Mouse (Mus musculus) stomach, embryonic 15.5 days (tissue): ENCODE results near the gene 1700025G04Rik. TPM values are rescaled to one million over a fixed set of nuclear protein-coding genes. Genes with fewer than 3 reads are reported as not detected.

Source experiments
- ATAC-seq: fragments of 200-750 bp; cut with Nextera tagmentation; 2 replicates; pipeline ENCODE4 v1.8.0; 2017; ENCODE audit warnings: low read depth, moderate number of reproducible peaks, moderate TSS enrichment; ENCODE audit not compliant: insufficient read depth, low FRiP score
- H3K27ac ChIP-seq: fragments of 300-500 bp; sonication (generic); 2 replicates; pipeline ENCODE4 v1.5.1; 2015; ENCODE audit warnings: mild to moderate bottlenecking, inconsistent platforms
- H3K27me3 ChIP-seq: fragments of 300-500 bp; sonication (generic); replicated peaks from 2 replicates; pipeline ENCODE4 v1.6.1; 2015; ENCODE audit warnings: inconsistent platforms
- H3K36me3 ChIP-seq: fragments of 300-500 bp; sonication (generic); 2 replicates; pipeline ENCODE4 v1.6.1; 2015; ENCODE audit warnings: inconsistent platforms
- H3K4me1 ChIP-seq: fragments of 300-500 bp; sonication (generic); 2 replicates; pipeline ENCODE4 v1.6.1; 2015; ENCODE audit warnings: inconsistent platforms
- H3K4me2 ChIP-seq: fragments of 300-500 bp; sonication (generic); 2 replicates; pipeline ENCODE4 v1.6.1; 2015; ENCODE audit warnings: mild to moderate bottlenecking, inconsistent platforms
- H3K4me3 ChIP-seq: fragments of 300-500 bp; sonication (generic); replicated peaks from 2 replicates; pipeline ENCODE4 v1.5.1; 2015; ENCODE audit warnings: inconsistent platforms
- H3K9ac ChIP-seq: fragments of 300-500 bp; sonication (generic); 2 replicates; pipeline ENCODE4 v1.6.1; 2015; ENCODE audit warnings: inconsistent platforms
- H3K9me3 ChIP-seq: fragments of 300-500 bp; sonication (generic); 2 replicates; pipeline ENCODE4 v1.6.1; 2016; ENCODE audit warnings: inconsistent platforms
- WGBS: fragments of 180-500 bp; shearing (Covaris S2); methylation state at CpG from one replicate; pipeline ENCODE4 v1.1.7; 2015; 5-methylcytosine and 5-hydroxymethylcytosine counted together
- polyA plus RNA-seq: library from polyadenylated mRNA; unstranded; fragments of >200 nt; fragmentation: Nextera tagmentation; extraction: Ambion mirVana; gene quantifications from 2 replicates; pipeline ENCODE4 v1.2.1, GENCODE M21; 2015

1700025G04Rik gene
- polyA plus RNA-seq, 1 experiment from 2014 or later, result 35.2 TPM

DNA sequence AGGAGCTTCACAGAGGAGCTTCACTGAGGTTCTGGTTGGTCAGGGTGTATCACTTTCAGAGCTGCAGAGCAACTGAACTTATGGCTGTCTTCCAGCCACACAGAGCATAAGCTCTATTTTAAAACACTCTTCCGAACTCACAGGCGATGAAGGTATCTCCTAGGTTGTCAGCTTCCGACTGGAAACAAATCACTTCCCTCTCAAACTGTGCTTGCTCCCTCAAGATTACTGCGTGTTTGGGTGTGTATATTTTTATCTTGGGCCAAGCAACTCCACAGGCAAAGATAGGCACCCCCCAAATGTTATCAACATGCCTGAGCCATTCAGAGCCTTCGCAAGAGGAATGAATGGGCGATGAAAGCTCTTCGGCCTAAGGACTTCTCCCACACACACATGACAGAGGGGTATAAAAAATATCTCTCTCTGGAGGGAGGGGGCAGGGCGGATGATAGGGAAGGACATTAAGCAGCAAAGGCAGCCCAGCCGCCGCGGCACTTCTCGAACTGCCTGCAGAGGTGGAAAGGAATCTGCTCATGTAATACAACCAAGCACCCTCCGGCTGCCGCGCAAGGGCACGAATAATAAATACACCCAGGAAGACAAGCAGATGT, 1.0 kb downstream of the 1700025G04Rik start:
- H3K36me3 ChIP-seq, result no peaks in the 10 kb centered on the region
- peak overlapping the region; percentile 88 for H3K4me3 ChIP-seq
- H3K4me2 ChIP-seq, result peak overlapping the region; percentile 93
- peaks cover 49% of the 10 kb centered on the region for H3K4me1 ChIP-seq
- H3K27ac ChIP-seq, result peak overlapping the region; percentile 93
- no peaks in the 10 kb centered on the region for H3K9me3 ChIP-seq
- H3K27me3 ChIP-seq, result no peaks in the 10 kb centered on the region
- peak overlapping the region; percentile 94; the same call in 1 of the 2 replicates for H3K9ac ChIP-seq
- no peak for ATAC-seq
- WGBS, result 1% methylated on average over 16 of the region's 16 CpGs

- no peak overlapping the region for H3K9ac ChIP-seq
- H3K36me3 ChIP-seq, result no peaks in the 10 kb centered on the region
- no peaks in the 10 kb centered on the region for H3K27me3 ChIP-seq
- 67% methylated on average over 5 of the region's 5 CpGs for WGBS
- peak overlapping the region; percentile 93; the same call in 1 of the 2 replicates for H3K4me2 ChIP-seq
- H3K4me1 ChIP-seq, result peaks cover 49% of the 10 kb centered on the region
- H3K9me3 ChIP-seq, result no peaks in the 10 kb centered on the region
- H3K4me3 ChIP-seq, result no peak overlapping the region
- no peak for ATAC-seq
- H3K27ac ChIP-seq, result no peak overlapping the region
Observed at GRCm38 (mm10) chr1:152088030-152088429, 1.9 kb downstream of the 1700025G04Rik start.

- ATAC-seq, result no peak
- 56% methylated on average over 3 of the region's 3 CpGs for WGBS
- H3K36me3 ChIP-seq, result no peaks in the 10 kb centered on the region
Observed at GRCm38 (mm10) chr1:152086951-152087350, 3.0 kb downstream of the 1700025G04Rik start.

DNA sequence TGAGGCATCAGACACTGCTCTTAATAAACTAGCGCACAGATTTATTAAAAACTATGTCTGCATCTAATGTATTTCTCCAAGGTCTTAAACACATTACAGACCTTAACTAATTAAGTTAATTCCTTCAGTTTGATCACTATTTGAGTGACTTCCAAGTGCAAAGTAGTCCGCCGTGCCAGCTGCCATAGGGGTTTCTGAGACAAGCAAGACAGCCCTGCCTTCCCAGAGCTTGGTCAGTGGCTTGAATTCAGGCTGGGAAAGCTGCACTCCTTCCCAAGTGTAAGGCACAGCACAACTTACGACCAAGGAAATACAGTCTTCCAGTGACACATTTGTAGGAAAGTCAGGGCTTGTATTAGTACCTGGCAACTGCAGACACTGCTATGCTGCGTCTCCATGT, 4.4 kb downstream of the 1700025G04Rik start:
- no peak overlapping the region for H3K27ac ChIP-seq
- peaks cover 48% of the 10 kb centered on the region for H3K4me1 ChIP-seq
- H3K9ac ChIP-seq, result no peak overlapping the region
- no peaks in the 10 kb centered on the region for H3K27me3 ChIP-seq
- no peak overlapping the region for H3K4me2 ChIP-seq
- no peaks in the 10 kb centered on the region for H3K36me3 ChIP-seq
- no peak for ATAC-seq
- WGBS, result 78% methylated on average over 5 of the region's 5 CpGs
- H3K4me3 ChIP-seq, result no peak overlapping the region
- H3K9me3 ChIP-seq, result no peaks in the 10 kb centered on the region

More at GRCm38 (mm10) chr1:152086951-152087350, 3.0 kb downstream of the 1700025G04Rik start:
- no peak overlapping the region for H3K27ac ChIP-seq
- no peak overlapping the region for H3K4me2 ChIP-seq
- peaks cover 52% of the 10 kb centered on the region for H3K4me1 ChIP-seq
- H3K9me3 ChIP-seq, result no peaks in the 10 kb centered on the region
- no peaks in the 10 kb centered on the region for H3K27me3 ChIP-seq
- no peak overlapping the region for H3K9ac ChIP-seq
- H3K4me3 ChIP-seq, result no peak overlapping the region

GRCm38 (mm10) chr1:152084638-152085345, 5.1 kb downstream of the 1700025G04Rik start:
- H3K9ac ChIP-seq, result no peak overlapping the region
- peak overlapping the region; percentile 23 for H3K4me3 ChIP-seq
- H3K4me1 ChIP-seq, result peaks cover 48% of the 10 kb centered on the region
- 22% methylated on average over 15 of the region's 15 CpGs for WGBS
- no peaks in the 10 kb centered on the region for H3K27me3 ChIP-seq
- ATAC-seq, result peak; percentile 49
- H3K36me3 ChIP-seq, result no peaks in the 10 kb centered on the region
- H3K4me2 ChIP-seq, result peak overlapping the region; percentile 42
- no peaks in the 10 kb centered on the region for H3K9me3 ChIP-seq
- H3K27ac ChIP-seq, result peak overlapping the region; percentile 58; the same call in 1 of the 2 replicates

DNA sequence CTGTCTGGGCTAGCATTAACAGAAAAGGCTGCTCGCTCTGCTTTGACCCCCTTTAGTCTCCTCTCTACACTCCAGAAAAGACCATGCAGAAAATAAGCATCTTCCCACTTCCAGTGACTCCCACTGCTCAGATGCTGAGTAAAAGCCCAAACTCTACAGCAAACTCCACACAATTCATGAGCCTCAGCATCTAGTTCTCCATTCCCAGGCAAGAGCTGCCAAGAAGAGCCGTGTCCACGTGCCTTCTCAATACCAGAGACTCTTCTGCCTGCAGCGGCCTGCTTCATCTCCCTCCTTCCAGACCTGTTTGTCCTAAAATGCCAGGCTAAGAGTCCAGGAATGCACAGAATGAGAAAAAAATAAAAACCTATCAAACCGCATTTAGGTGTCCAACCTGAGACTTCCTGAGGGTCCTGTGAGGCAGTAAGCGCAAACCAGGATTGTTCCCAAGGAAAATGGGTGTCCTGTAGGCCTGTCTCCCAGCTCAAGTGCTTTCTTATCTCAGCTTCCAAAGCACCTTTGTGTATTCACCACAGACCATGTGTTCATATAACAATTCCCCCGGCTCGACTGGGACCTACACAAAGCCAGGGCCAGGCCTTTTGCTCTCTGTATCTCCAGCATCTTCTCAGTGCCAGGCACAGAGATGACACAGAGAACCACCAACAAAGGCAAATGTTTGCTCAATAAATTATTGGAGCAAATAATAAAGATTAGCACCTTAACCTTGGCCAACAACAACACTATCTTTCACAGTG, 7.8 kb downstream of the 1700025G04Rik start:
- H3K4me3 ChIP-seq, result no peak overlapping the region
- H3K4me1 ChIP-seq, result peaks cover 30% of the 10 kb centered on the region
- no peaks in the 10 kb centered on the region for H3K27me3 ChIP-seq
- peak; percentile 52; the same call in 1 of the 2 replicates for ATAC-seq
- H3K36me3 ChIP-seq, result no peaks in the 10 kb centered on the region
- no peak overlapping the region for H3K9ac ChIP-seq
- H3K9me3 ChIP-seq, result no peaks in the 10 kb centered on the region
- 62% methylated on average over 8 of the region's 8 CpGs for WGBS
- no peak overlapping the region for H3K4me2 ChIP-seq
- no peak overlapping the region for H3K27ac ChIP-seq

- WGBS, result 84% methylated on average over 7 of the region's 7 CpGs
- H3K9ac ChIP-seq, result no peak overlapping the region
Observed at GRCm38 (mm10) chr1:152081121-152081520, 8.8 kb downstream of the 1700025G04Rik start.

GRCm38 (mm10) chr1:152080244-152080643, 9.7 kb downstream of the 1700025G04Rik start:
- ATAC-seq, result no peak
- H3K9ac ChIP-seq, result no peak overlapping the region
- H3K4me2 ChIP-seq, result no peak overlapping the region
- no peaks in the 10 kb centered on the region for H3K36me3 ChIP-seq
- no peak overlapping the region for H3K27ac ChIP-seq
- peaks cover 17% of the 10 kb centered on the region for H3K4me1 ChIP-seq
- no peaks in the 10 kb centered on the region for H3K9me3 ChIP-seq
- no peak overlapping the region for H3K4me3 ChIP-seq
- 81% methylated on average over 6 of the region's 6 CpGs for WGBS
- no peaks in the 10 kb centered on the region for H3K27me3 ChIP-seq

More at GRCm38 (mm10) chr1:152081121-152081520, 8.8 kb downstream of the 1700025G04Rik start:
- Histone ChIP-seq H3K4me2 (no peak overlapping the region), H3K4me1 (peaks cover 23% of the 10 kb centered on the region), H3K36me3 (no peaks in the 10 kb centered on the region), H3K9me3 (no peaks in the 10 kb centered on the region), H3K27ac (no peak overlapping the region), H3K4me3 (no peak overlapping the region), H3K27me3 (no peaks in the 10 kb centered on the region)
- no peak for ATAC-seq

GRCm38 (mm10) chr1:152077171-152077715, 12.7 kb downstream of the 1700025G04Rik start:
- Histone ChIP-seq H3K4me1 (peaks cover 5% of the 10 kb centered on the region; the same call in 1 of the 2 replicates), H3K27ac (no peak overlapping the region), H3K9me3 (no peaks in the 10 kb centered on the region), H3K9ac (no peak overlapping the region), H3K36me3 (no peaks in the 10 kb centered on the region), H3K4me3 (no peak overlapping the region), H3K27me3 (no peaks in the 10 kb centered on the region), H3K4me2 (no peak overlapping the region)
- WGBS, result 79% methylated on average over 11 of the region's 11 CpGs
- no peak for ATAC-seq

GRCm38 (mm10) chr1:152076222-152076845, 13.6 kb downstream of the 1700025G04Rik start:
- Histone ChIP-seq H3K4me3 (no peak overlapping the region), H3K9me3 (no peaks in the 10 kb centered on the region), H3K9ac (no peak overlapping the region), H3K4me2 (no peak overlapping the region), H3K27me3 (no peaks in the 10 kb centered on the region), H3K4me1 (no peaks in the 10 kb centered on the region), H3K36me3 (no peaks in the 10 kb centered on the region), H3K27ac (no peak overlapping the region)
- 66% methylated on average over 14 of the region's 14 CpGs for WGBS
- no peak for ATAC-seq

- H3K4me2 ChIP-seq, result no peak overlapping the region
- 95% methylated on average over 6 of the region's 6 CpGs for WGBS
- no peaks in the 10 kb centered on the region for H3K36me3 ChIP-seq
- no peak for ATAC-seq
- no peaks in the 10 kb centered on the region for H3K4me1 ChIP-seq
- H3K9me3 ChIP-seq, result no peaks in the 10 kb centered on the region
- no peaks in the 10 kb centered on the region for H3K27me3 ChIP-seq
- H3K27ac ChIP-seq, result no peak overlapping the region
- H3K9ac ChIP-seq, result no peak overlapping the region
- H3K4me3 ChIP-seq, result no peak overlapping the region
Observed at GRCm38 (mm10) chr1:152075725-152076124, 14.2 kb downstream of the 1700025G04Rik start.
